Mouse (Mus musculus): ENCODE results near the gene Atrnl1. TPM values are rescaled to one million over a fixed set of nuclear protein-coding genes. Genes with fewer than 3 reads are reported as not detected.
"Not testable (repeated sequence)": the region's sequence is repeated elsewhere in the genome, so short reads cannot be mapped to it uniquely, and the experiment has no call there.

Gene Atrnl1
- total RNA-seq, 2 experiments from 2014 or later, result 24.9 to 25.6 TPM

DNA sequence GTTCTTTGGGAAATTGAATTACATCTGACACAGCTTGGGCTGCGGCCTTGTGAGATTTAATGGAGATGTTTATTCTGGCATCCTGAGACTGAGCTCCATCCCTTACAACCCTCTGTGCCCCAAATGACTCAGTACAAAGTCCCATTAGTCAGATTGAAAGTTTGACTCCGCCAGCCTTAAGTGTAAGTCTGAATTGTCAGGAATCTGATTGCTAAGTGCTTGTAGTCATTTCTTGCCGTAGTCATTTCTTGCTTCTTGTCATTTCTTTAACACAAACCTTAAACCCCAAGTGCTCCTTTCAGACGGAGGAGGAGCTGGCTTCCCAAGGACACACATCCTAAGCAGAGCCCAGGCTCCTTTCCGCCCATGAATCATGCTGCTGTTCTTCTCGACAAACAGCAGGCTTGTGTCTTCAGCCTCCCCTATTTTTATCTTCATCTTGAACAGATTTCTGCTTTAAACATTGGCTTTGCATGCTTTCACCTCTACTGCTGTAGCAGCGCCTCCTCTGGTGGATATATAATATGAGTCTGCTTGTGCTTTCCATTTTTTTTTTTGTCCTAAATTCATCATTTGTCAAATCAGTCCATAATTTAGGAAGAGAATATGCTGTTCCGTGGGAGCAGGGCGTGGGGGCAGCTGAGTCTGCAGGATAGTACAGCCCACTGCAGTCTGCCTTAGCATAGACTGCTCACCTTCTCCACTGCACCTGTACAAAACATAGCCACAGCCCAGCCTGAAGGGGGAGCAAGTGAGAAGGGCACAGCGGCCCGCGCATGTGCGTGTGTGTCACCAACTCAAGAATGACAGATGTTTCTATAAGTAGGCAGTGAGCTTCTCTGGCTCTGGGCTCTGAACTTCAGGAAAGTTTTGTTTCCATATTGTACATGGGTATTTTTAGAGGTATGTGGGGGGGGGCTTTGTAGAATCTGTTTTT lies 214.7 kb downstream of the Atrnl1 start:
- DNase-seq, result no peak

DNA sequence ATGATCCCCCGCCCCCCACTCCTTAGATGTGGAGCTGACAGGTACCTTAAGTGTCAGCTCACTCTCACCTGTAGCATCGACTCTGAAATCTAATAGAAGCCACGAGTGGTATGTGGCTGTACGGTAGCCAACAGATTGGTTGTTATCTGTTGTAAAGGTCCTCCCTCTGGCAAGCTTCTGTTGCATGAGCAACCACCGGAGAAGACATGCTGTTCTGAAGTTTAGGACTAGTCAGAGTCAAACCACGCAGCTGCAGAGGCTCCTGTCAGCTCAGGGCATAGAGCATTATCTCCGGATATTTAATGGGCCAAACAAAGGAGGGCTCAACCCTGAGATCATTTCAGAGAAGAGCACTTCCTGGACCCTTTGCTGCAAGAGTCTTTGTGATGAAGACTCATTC lies 222.2 kb downstream of the Atrnl1 start:
- DNase-seq, result no peak

DNA sequence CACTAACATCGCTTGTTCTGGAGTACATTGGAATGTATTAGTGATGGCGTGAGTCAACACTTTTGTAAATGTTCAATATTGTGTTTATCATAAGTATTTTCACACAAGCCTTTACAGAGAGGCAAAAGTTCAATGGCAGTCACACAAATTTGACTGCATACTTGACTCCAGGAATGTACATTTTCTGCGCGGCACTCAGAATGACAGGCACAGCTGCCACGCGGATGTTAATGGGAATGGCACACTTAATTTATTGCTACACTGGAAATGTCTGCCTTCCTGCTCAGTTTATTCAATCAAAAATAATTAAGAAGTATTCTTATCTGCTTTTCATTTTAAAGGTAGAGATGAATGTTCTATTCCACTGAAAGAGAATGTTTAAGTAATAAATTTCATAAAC lies 227.0 kb downstream of the Atrnl1 start:
- DNase-seq, result no peak

DNA sequence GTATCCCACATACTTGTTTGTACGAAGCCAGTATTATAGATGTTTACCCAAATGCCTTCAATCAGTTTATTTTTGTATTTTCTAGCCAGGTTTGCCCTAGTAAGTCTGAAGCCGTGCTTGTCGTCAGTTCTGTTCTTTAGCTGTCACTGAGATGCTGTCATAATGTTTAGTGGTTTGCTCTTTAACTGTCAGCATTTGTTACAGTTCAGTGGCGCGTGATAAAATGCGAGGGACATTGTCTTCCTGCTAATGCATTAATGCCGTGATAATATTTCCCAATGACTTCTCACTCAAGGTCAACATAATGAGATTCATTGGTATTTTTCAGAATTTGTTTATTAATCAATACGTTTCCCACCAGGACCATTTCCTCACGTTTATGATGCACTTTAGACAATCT lies 227.7 kb downstream of the Atrnl1 start:
- no peak for DNase-seq

DNA sequence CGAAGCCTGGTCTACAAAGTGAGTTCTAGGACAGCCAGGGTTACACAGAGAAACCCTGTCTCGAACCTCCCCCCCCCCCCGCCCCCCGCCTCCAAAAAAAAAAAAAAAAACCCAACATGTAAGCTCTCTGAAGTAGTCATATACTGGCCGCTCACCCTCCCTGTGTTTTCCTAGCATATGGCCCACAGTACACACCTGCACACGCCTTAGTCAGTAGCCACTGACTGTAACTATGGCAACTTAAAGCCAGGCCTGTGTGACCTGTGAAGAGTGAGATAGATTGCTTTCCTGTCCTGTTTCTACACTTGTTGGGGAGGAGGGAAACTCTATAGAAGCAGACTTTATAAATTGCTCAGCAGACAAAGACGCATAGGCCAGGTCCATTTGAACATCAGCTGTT lies 239.1 kb downstream of the Atrnl1 start:
- no peak for DNase-seq

DNA sequence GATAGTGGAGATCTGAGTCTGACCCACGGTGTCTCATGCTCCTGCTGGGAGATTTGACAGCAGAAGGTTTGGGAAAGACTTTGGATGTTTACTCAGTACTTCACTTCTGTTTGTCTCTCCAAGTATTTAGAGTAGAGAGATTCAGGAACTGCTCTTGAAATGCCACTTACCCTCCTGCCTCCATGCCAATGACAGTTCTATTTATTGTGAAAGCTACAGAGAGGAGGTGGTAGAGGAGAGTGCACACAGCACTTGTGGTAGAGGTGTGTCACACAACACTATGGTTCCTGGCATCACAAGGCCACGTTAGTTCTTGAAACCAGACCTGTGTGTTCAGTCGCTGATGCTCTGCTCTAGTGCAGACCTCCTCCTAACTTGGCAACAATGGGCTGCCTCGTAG lies 257.5 kb downstream of the Atrnl1 start:
- DNase-seq, result no peak

DNA sequence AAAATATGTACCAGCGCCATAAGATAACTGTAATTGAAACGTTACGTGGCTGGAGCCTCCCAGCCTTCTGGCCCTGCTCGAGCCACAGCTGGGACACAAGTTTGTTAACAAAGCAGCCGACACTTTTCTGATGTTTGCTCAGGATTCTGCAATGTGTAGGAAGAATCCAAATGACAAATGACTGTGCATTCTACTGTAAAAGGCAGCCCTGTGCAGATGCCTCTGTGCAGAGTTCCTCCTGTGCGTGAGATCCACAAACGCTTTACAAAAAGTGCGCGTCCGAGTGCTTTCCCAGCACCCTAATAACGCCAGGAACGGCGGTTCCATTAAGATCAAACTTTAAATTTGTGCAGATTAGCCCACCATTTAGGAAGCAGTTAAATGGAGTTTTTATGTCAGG lies 260.0 kb downstream of the Atrnl1 start:
- DNase-seq, result no peak

DNA sequence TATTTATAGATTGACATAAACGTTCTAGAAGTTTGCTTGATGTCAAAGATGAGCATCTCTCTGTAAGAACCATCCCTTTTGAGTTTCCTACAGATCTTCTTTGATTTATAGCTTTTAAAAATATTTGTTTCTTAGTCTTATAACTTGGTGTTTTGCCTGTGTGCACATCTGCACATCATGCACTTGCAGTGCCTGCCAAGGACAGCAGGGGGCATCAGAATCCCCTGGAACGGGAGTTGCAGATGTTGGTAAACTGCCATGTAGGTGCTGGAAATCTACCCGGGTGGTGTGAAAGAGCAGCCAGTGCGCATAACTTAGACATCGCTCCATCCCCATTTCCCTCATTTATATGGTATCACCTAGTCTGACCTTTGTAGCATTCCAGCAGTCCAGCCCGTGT lies 265.2 kb downstream of the Atrnl1 start:
- DNase-seq, result peak; percentile 12

DNA sequence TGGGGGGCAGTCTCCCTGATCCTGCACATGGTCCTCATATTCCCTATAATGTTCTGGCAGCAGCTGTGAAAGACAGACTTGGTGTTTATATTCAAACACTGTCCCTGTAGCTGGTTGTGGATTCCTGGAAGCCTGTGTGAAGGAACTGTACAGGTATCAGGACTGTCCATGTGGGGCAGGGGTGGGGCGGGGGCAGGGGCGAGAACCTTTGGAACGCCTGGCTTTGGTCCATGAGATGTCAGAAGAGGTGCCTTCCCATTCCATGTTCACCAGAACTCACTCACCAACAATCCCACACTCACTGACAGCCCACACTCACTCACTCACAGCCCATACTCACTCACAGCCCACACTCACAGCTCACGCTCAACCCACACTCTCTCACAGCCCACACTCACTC lies 266.5 kb downstream of the Atrnl1 start:
- no peak for DNase-seq

DNA sequence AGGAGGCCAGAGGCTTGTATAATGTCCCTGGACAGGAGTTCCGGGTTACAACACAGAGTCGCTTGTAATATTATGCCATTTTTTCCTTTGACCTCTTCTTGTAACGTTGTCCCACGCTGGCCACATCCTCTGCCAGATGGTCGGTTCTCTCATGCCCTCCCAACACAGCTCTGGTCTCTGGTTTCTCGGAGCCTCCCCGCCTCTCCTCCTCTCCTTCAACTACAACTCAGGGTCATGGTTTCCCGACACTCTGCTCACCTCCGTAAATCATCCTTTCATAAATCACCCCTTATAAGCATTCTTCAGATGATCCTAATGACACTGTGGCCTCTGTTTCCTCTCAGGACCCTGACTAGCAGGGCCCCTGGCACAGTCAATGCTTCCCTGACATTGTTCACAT lies 267.7 kb downstream of the Atrnl1 start:
- DNase-seq, result no peak

DNA sequence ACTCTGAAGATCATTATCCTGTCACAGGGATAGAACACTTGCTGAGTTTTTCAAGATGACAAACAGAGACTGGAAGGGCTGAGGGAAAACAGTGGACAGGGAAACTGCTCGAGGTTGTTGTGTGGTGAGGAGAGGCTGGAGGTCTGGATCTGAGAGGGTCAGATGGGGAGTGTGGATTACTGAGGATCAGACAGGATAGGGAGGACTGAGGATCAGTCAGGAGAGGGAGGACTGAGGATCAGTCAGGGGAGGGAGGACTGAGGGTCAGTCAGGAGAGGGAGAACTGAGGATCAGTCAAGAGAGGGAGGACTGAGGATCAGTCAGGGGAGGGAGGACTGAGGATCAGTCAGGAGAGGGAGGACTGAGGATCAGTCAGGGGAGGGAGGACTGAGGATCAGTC lies 269.0 kb downstream of the Atrnl1 start:
- DNase-seq, result not testable (repeated sequence)

DNA sequence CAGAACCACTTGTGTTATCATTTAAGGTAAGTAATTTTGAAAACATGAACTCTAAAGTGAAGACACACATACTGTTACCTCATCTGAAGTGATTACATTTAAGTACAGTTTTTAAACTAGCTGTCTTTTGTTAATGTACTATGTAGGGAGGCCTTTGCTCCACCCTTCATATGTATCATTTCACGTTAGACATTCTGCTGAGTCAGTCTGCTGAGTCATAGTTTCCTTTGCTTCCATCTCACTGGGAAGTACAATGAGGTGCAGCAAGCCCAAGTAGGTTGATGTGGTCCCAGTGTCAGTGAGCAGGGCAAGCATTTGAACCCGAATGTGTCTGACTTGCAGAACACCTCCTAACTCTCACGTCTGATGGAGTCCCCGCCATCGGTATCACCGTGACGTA lies 271.1 kb downstream of the Atrnl1 start:
- DNase-seq, result no peak

DNA sequence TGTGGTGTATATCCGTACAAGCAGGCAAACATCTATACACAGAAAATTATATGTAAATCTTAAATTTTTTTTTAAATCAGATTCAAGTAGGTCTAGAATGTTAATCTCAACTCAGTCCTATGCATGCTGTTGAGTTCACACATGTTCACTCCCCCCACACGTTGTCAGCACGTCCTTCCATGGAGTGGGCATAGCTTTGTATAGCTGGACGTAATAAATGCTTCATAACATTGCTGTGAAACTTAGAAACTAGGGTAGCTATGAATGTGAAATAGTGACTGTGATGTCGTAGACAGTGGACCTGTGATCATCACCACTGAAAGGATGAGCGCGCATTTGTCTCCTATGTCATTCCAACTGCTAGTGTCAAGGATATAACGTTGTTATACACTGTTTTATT lies 278.0 kb downstream of the Atrnl1 start:
- no peak for DNase-seq

DNA sequence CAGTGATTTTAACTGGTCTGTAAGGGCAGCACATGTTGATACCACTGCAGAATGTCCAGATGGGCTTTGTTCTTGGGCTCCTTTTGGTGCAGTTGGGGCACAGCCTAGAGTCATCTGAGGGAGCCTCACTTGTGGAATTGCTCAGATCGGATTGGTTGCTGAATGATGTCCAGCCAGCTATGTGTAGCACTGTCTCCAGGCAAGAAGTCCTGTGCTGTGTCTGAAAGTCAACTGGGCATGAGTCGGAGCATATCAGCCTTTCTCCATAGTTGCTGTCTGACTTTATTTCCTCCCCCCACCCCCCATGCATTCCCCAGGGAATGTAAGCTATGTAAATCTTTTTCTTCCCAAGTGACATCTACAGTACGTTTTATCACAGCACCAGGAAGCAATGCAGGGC lies 278.9 kb downstream of the Atrnl1 start:
- DNase-seq, result no peak

DNA sequence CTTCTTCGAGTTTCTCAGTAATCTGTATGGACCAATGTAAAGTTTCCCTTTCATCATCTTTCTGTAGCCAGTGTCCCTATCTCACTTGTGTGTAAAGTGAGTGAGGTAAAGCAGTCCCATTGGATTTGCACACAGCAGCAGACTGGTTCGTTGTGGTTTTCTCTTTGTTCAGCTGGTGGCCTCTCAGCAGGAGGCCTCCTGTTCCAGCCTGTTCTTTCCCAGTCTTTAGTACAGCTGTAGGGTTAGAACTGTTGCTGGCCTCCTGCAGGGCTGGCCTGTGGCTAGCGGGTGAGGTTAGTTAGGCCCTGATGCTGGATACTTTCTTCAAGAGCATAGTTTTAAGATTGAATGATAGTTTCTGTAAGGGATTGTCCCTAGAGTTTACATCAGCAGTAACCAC lies 280.1 kb downstream of the Atrnl1 start:
- DNase-seq, result no peak

DNA sequence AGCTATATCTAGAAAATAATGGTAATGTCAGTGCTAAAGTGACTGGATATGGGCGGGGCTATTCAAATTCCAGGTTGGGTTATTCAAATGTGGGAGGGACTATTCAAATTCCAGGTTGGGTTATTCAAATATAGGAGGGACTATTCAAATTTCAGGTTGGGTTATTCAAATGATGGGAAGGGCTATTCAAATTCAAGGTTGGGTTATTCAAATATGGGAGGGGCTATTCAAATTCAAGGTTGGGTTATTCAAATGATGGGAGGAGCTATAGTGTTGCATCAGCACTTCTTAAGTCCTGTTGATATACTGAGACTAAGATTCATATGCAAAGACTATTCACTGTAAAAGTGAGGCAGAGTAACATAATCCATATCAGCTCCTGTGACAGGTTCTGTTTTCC lies 283.4 kb downstream of the Atrnl1 start:
- no peak for DNase-seq

DNA sequence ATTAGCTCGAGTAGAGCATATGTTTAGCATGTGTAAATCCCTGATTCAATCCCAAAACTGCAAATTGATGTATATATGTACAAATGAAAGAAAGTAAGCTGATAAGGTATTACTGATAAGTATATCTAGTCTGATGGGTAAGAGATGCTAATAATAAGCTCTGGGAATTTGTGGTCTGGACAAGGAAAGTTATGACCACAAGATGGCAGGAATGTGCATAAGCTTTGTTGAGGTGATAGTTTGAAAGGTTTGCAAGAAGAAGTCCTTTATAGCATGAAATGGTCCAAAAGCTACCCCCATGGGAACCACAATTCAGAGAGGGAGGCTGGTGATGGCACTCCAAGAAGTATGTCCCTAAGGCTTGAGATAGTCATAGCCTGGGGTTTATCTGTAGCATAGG lies 289.2 kb downstream of the Atrnl1 start:
- DNase-seq, result no peak

DNA sequence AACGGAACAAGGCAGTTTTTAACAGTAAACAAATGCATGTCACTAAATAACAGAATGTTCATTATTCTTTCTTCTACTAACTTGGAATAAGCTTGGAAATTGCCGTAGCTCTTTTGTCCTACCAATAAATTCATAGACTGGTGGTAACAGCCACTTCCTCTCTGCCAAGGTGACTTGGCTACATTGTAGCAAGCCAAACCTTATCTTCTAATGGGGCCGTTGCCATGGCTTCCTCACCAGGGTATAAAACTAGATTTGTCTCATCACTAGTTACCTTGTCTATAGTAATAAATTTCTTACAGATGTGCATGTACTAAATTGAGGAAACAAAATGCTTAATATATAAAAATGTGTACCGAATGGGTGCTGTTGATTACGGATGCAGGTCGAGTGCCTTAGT lies 298.6 kb downstream of the Atrnl1 start:
- DNase-seq, result no peak

DNA sequence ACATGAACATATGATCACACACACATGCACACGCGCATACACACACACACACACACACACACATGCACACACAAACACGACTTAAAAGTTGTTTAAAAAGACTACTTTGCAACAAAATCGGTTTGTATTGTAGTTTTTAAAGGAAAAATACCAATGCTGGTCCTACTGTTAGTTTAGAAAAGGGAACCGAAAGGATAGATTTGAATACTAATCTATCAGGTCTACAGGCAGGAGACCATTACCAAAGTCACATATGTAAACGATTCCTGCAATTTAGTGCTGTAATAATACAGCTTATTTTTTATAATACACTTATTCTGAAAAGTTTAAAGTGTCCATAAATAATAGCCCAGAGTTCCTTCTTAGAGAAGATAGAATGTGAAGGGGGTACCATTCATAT lies 299.8 kb downstream of the Atrnl1 start:
- no peak for DNase-seq

DNA sequence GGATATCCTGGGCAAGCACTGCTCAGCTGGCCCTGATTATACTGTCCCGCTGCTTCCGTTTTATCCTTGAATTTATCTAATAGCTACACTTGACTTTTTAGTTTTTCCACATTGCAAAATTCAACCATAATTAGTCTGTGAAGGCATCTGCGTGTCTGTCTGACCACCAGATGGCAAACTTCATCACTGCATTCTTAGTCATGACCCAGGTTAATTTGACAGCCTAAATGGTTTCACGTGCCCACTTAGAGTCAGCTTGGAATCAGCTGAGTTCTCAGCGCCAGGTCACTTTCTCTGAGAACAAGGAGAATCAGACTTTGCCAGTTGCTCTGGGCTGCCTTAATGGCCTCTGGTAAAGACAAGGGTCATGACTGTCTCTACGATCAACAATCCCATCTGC lies 305.5 kb downstream of the Atrnl1 start:
- peak; percentile 20 for DNase-seq

DNA sequence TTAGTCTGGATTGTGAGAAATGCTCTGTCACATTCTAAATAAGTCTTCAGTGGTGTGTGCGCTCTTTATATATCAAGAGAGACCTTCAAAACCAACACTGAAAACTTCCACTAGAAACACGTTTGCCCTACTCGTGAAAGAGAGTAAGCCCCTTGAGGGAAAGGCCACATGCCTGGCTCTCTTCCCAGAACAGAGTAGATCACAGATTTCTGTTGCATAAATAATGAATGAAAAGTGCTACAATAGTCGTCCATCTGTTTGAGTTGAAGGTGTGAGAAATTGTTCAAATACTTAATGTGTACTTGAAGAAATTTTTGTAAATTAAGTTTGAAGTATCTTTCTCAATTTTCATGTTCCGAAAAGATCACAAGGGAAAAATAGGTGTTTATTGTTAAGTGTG lies 312.2 kb downstream of the Atrnl1 start:
- DNase-seq, result no peak

DNA sequence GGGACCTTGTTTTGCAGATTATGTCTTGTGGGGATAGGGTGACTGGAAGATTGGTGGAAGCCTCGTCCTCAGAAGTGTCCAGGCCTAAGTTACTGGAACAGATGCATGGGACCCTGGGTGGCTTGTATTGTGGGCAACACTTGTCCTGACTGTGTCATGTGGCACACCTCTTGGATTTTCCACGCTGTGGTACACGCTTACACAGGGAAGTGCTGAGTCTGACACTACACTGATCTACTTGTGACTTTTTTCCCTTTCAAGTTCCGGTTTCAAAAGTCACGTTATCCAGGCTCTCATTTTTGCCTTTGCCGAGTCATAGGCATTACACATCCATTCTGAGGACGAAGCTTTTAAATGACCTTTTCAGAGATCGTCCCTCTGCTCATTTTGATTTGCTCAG lies 314.0 kb downstream of the Atrnl1 start:
- no peak for DNase-seq

DNA sequence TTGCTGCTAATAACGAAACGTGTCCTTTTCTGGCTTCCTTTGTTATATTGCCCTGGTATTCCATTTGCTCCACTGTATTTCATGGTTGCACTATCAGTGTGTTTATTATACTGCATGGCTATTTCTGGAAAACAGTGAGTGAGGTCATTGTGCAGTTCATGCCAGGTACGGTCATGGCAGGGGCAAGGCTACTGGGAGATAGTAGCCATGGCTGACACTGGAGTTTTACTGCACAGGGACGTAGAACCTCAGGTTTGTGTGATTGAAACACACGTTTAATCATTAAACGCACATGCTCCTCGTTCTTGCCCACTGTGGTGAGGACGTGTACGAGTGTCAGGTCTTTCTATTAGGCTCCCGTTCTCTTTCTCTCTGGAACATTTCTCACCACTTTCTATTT lies 314.8 kb downstream of the Atrnl1 start:
- DNase-seq, result peak; percentile 58

DNA sequence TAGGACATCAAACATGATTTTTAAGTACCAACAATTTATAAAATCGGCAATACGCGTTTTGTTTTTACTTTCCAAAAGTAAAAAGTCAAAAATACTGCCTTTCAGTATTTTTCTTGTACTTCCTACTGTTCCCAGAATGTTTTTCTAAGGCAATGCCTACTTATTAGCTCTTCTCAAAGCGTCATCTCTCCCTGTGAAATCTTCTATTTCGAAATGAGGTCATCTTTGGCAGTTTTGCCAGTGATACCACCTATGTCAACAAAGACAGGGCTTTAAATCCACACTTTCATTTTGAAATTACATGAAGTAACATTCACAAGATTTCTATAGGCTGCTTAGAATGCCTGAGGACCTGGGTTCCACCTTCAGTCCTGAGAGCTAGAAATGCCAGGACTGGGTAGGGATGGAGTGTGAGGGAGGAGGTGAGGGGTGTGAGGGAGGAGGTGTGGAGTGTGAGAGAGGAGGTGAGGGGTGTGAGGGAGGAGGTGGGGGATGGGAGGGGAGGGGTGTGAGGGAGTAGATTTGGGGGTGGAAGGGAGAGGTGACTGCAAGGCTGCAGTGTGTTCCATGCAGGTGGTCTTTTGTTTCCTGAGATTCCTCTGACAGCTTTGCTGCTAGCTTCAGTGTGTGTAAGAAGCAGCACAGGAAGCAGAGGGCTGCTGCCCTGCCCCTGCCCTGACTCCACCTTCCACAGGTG lies 315.5 kb downstream of the Atrnl1 start:
- DNase-seq, result no peak

Measured in heart, postnatal 4 days (tissue).